Mouse (Mus musculus) MEL (cell line): Measurements from ENCODE around the gene Zrsr2.

ENCODE experiments used
- EP300 ChIP-seq, 2 experiments: IDR thresholded peaks; 2 replicates each; pipeline ENCODE4 v1.6.1; 2011; ENCODE audit warnings: improper control_type of control experiment in 2 of 2, low read length in 2 of 2, low read depth in 1 of 2, mild to moderate bottlenecking in 1 of 2
- KAT2A ChIP-seq: conservative IDR thresholded peaks from 2 replicates; pipeline ENCODE4 v1.6.1; 2012; ENCODE audit warnings: low read depth, low read length, improper control_type of control experiment, inconsistent platforms
- RCOR1 ChIP-seq: IDR thresholded peaks from 2 replicates; pipeline ENCODE4 v1.6.1; 2012; ENCODE audit warnings: low read depth, mild to moderate bottlenecking, inconsistent platforms, low read length, improper control_type of control experiment
- TBP ChIP-seq: IDR thresholded peaks from 2 replicates; pipeline ENCODE4 v1.8.0; 2011; ENCODE audit warnings: low read depth, low read length, improper control_type of control experiment
- ZC3H11A ChIP-seq: IDR thresholded peaks from 2 replicates; pipeline ENCODE4 v1.6.1; 2012; ENCODE audit warnings: low read depth, mild to moderate bottlenecking, inconsistent platforms, low read length, improper control_type of control experiment

DNA sequence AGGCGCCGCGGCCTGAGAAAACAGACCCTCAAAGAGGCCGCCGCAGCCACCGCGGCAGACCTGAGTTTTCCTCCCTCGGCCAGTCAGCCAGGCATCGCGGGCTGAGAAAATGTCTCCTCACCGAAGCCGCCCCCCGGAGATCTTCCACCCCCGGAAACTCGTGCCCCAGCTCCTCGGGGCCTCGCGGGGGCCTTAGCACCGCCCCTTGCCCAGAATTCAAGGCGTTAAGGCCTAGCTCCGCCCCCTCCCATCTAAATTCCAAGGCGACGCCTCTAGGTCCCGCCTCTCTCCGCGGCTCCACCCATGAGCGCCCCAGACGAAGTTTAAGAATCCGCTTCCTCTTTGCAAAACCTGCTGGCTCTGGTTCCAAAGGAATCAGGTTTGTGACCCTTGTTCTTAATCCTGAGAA is at the start of gene Zrsr2:
- TF ChIP-seq TBP (peak; percentile 87), EP300 (IDR thresholded peaks at IDR 0.05; ENCODE audit: low read depth in 1 of 2, low read length in 2 of 2) (peak in 1 of 2 experiments; percentile 12; a peak in 1 of 4 replicates), KAT2A (peak; percentile 53; the same call in 1 of the 2 replicates), RCOR1 (no peak), ZC3H11A (no peak)
